Mouse (Mus musculus) adrenal gland, adult 18-20 months (tissue): Measurements from ENCODE around the gene Cisd1. TPM values are rescaled to one million over a fixed set of nuclear protein-coding genes. Genes with fewer than 3 reads are reported as not detected.

ENCODE experiments used
- DNase-seq, 2 experiments: peaks; one replicate each; pipeline ENCODE4 v3.0.0; 2021 to 2022; ENCODE audit warnings: low spot score in 2 of 2
- total RNA-seq, 2 experiments: library from RNA; stranded (reverse); gene quantifications; 1 replicate in 1 of 2; 2 replicates in 1 of 2; pipeline ENCODE4 v1.2.3; 2021

Gene Cisd1
- total RNA-seq, 2 experiments from 2014 or later, result 112 to 135 TPM

GRCm38 (mm10) chr10:71328382-71328781, 16.4 kb downstream of the Cisd1 start:
- no peak for DNase-seq

GRCm38 (mm10) chr10:71327386-71327785, 17.4 kb downstream of the Cisd1 start:
- DNase-seq, result no peak

GRCm38 (mm10) chr10:71326789-71327188, 18.0 kb downstream of the Cisd1 start:
- DNase-seq, result peak; percentile 64 to 73

- DNase-seq, result no peak
Measured at GRCm38 (mm10) chr10:71326123-71326522, 18.6 kb downstream of the Cisd1 start.

GRCm38 (mm10) chr10:71323669-71324068, 21.1 kb downstream of the Cisd1 start:
- DNase-seq, result no peak

GRCm38 (mm10) chr10:71316497-71316896, 28.3 kb downstream of the Cisd1 start:
- DNase-seq, result no peak

DNA sequence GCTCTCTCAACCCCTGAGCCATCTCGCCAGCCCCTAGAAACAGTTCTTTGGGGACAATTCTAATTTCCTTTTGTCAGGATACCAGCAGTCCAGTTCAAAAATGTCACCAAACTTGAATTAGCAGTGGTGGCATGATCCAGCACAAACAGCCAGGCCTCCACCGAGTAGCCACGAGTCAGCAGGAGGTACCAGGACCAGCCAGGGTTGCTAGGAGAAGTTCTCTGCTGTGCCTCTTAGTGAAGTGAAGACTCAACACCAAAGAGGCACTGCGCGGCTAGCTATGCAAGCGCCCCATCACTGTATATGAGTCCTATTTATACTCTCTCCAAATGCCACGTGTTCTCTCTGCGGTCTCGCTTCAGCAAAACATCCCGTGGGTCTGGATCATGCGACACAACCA, 28.7 kb downstream of the Cisd1 start:
- DNase-seq, result no peak

GRCm38 (mm10) chr10:71314596-71314995, 30.2 kb downstream of the Cisd1 start:
- DNase-seq, result no peak

DNA sequence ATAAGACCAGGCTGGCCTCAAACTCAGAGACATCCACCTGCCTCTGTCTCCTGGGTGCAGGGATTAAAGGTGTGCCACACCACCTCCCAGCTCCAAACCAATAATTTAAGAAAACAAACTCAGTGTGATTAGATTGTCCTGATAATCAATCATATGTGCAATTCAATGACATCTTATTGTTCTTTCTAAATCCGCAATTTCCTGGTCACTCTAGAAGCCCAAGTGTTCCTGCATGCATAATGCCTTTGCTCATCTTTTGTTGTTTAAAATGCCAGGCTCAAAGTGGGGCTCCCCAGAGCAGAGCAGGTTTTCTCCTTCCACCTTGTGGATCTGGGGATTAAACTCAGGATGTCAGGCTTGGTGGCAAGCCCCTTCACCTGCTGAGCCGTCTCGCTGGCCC, 34.5 kb downstream of the Cisd1 start:
- DNase-seq, result no peak

DNA sequence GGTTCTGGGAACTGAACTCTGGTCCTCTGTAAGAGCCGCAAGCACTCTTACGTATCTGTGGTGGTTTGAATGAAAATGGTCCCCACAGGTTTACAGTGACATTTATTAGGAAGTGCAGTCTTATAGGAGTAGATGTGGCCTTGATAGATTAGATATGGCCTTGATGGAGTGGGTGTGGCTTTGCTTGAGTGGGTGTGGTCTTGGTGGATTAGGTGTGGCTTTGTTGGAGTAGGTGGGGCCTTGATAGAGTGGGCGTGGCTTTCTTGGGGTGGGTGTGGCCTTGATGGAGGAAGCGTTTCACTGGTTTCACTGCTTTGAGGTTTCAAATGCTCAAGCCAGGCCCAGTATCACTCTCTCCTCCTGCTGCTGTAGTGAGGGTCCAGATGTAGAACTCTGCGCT, 36.6 kb downstream of the Cisd1 start:
- no peak for DNase-seq

GRCm38 (mm10) chr10:71306759-71307158, 38.0 kb downstream of the Cisd1 start:
- DNase-seq, result no peak

GRCm38 (mm10) chr10:71306190-71306589, 38.6 kb downstream of the Cisd1 start:
- DNase-seq, result peak; percentile 34 to 38

DNA sequence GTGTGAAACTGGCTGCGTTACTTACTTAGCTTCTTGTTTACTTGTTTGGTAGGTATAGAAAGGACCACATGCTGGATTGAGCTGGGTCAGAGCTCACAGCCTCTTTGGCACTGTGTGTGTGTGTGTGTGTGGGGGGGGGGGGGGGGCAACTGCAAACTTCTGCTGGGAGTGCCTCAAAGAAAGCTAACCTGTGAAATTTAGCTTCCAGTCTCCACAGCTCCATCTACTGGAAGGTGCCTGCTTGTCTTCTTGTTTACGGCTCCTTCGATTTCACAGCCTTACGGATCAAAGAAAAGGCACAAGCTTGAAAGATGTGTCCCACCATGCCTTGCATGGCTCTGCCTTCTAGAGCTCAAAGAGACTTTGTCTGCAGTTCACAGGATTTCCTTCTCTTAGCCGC, 42.3 kb downstream of the Cisd1 start:
- DNase-seq, result no peak

DNA sequence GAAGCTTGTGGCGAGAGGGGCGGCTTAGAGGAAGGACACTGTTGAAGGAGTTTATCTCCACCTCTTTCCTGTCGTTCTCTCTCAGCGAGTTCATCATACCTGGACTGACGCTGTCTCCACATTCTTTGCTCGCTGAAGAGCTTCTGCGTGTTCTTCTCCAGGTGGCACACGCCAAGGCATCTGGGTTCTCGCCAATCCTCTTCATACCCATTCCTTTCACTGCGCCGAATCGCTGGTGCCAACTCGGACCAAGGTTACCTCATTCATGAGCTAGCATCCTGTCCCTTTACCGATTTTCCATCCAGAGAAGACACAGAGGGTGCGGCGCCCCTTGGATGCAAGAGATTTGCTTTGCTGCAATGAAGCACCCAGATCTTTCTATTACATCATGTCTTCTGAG, 44.6 kb downstream of the Cisd1 start:
- no peak for DNase-seq

DNA sequence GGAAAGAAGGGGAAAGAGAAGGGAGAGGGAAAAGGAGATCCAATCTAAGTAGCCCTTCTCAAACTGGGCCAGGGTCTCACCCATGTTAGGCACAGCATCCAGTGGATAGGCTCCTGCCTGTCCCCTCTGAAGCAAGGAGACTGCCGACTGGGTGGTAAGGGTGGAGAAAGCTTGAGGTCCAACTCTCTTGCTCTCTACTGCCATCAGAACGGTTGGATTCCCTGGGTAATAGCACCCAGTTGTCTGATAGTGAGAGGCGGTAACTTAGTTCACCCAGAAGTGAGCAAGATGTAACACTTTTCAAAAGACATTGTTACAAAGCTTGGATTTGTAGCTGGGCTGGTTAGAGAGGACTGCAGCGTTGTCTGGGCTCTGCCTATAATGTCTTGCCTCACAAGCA, 51.5 kb downstream of the Cisd1 start:
- no peak for DNase-seq

GRCm38 (mm10) chr10:71292254-71292653, 52.5 kb downstream of the Cisd1 start:
- DNase-seq, result no peak

- no peak for DNase-seq
Measured at GRCm38 (mm10) chr10:71291801-71292200, 53.0 kb downstream of the Cisd1 start.

DNA sequence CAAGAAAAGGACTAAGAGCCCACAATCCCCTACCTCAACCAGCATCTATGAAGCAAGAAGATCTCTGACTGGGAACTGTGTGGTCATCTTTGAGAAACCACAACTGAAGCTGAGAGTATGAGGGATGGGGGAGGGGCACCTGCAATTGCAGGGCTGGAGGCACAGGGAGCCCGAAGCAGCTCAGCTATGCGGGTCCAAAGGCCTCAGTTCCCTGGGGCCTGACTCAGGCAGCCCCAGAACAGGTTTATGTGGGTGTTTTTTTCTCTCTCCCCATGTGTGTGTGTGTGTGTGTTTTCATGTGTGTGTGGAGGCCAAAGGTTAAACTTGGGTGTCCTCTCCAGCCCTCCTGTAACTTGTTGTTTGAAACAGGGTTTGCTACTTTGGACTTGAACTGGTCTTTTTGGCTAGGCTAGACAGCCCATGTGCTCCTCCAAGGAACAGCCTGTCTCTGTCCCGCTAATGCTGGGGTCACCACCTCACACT, 53.5 kb downstream of the Cisd1 start:
- no peak for DNase-seq

GRCm38 (mm10) chr10:71285126-71285580, 59.6 kb downstream of the Cisd1 start, which contains the start of gene Ube2d1:
TSS of gene Ube2d1 (minus strand) at chr10:71285262.
- DNase-seq, result peak; percentile 87 to 89

GRCm38 (mm10) chr10:71284511-71285125, 60.1 kb downstream of the Cisd1 start:
- no peak for DNase-seq

DNA sequence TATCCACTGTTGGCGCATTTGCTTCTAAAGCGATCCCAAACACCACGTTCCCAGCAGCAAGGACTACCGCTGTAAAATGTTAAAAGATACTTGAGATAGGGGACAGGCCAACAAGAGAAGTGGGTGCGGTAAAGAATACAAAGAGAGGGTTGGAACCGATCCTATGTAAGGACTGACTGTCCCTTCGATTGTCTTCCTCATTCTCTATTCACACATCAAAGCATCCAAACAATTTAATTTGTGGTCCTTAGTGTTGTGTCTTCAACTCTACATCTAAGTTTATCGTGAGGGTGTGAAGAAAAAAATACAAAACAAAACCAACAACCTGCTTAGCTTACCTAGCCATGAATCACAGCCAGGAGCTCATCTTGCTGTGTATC, 60.6 kb downstream of the Cisd1 start:
- no peak for DNase-seq
